Mouse (Mus musculus) myocyte (in vitro differentiated cells): ENCODE data around the gene Upk1b. TPM values are rescaled to one million over a fixed set of nuclear protein-coding genes. Genes with fewer than 3 reads are reported as not detected.
A peak's percentile ranks its signal among the peaks of the same experiment; 100 is the strongest.

Experiments
- H3K27me3 ChIP-seq: one replicate; pipeline ENCODE4 v1.6.1; 2011; ENCODE audit not compliant: control insufficient read depth, insufficient read depth, insufficient read length
- H3K36me3 ChIP-seq: one replicate; pipeline ENCODE4 v1.6.1; 2011; ENCODE audit not compliant: control insufficient read depth, insufficient read depth
- H3K4me2 ChIP-seq: one replicate; pipeline ENCODE4 v1.6.1; 2011; ENCODE audit warnings: low read depth, control low read depth
- H3K4me3 ChIP-seq: one replicate; pipeline ENCODE4 v1.5.1; 2011; ENCODE audit warnings: mild to moderate bottlenecking, control low read depth, moderate library complexity
- H3K79me2 ChIP-seq: one replicate; pipeline ENCODE4 v1.6.1; 2011; ENCODE audit not compliant: control insufficient read depth, insufficient read depth
- H3ac ChIP-seq: one replicate; pipeline ENCODE4 v1.6.1; 2011; ENCODE audit not compliant: control insufficient read depth, insufficient read length
- CEBPB ChIP-seq: IDR thresholded peaks from 2 replicates; pipeline ENCODE4 v1.6.1; 2011; ENCODE audit warnings: mild to moderate bottlenecking, moderate library complexity; ENCODE audit not compliant: poor library complexity, insufficient read depth, severe bottlenecking
- E2F4 ChIP-seq: IDR thresholded peaks from one replicate; pipeline ENCODE4 v1.6.1; 2011; ENCODE audit warnings: mild to moderate bottlenecking, control low read depth, moderate library complexity; ENCODE audit not compliant: insufficient read depth
- MAX ChIP-seq: IDR thresholded peaks from one replicate; pipeline ENCODE4 v1.6.1; 2011; ENCODE audit warnings: low read depth, mild to moderate bottlenecking, control low read depth
- MYOD1 ChIP-seq, 3 experiments: IDR thresholded peaks; one replicate each; pipeline ENCODE4 v1.6.1; 2011; ENCODE audit warnings: control low read depth in 2 of 3, low read depth in 2 of 3, mild to moderate bottlenecking in 2 of 3, moderate library complexity in 1 of 3; ENCODE audit not compliant: insufficient read length in 2 of 3, control insufficient read depth in 1 of 3
- MYOG ChIP-seq, 3 experiments: IDR thresholded peaks; one replicate each; pipeline ENCODE4 v1.6.1; 2011; ENCODE audit warnings: control low read depth in 2 of 3, low read depth in 2 of 3, mild to moderate bottlenecking in 2 of 3; ENCODE audit not compliant: insufficient read length in 2 of 3, control insufficient read depth in 1 of 3, insufficient read depth in 1 of 3
- POLR2A ChIP-seq: IDR thresholded peaks from one replicate; pipeline ENCODE4 v1.6.1; 2011; ENCODE audit warnings: low read depth, mild to moderate bottlenecking, control low read depth, moderate library complexity; ENCODE audit not compliant: insufficient read length
- POLR2AphosphoS2 ChIP-seq: IDR thresholded peaks from one replicate; pipeline ENCODE4 v1.6.1; 2011; ENCODE audit warnings: low read depth, control low read depth; ENCODE audit not compliant: insufficient read length
- REST ChIP-seq: IDR thresholded peaks from one replicate; pipeline ENCODE4 v1.6.1; 2011; ENCODE audit warnings: mild to moderate bottlenecking, control low read depth, moderate library complexity; ENCODE audit not compliant: insufficient read depth, insufficient read length
- SRF ChIP-seq: IDR thresholded peaks from one replicate; pipeline ENCODE4 v1.6.1; 2011; ENCODE audit warnings: low read depth; ENCODE audit not compliant: control insufficient read depth, insufficient read length
- TCF12 ChIP-seq: IDR thresholded peaks from one replicate; pipeline ENCODE4 v1.6.1; 2011; ENCODE audit warnings: mild to moderate bottlenecking, control low read depth; ENCODE audit not compliant: poor library complexity, insufficient read depth, severe bottlenecking
- TCF3 ChIP-seq: IDR thresholded peaks from one replicate; pipeline ENCODE4 v1.6.1; 2011; ENCODE audit warnings: low read depth, control low read depth; ENCODE audit not compliant: insufficient read length
- USF1 ChIP-seq: IDR thresholded peaks from one replicate; pipeline ENCODE4 v1.6.1; 2011; ENCODE audit warnings: low read depth, mild to moderate bottlenecking, control low read depth, moderate library complexity
- polyA plus RNA-seq: library from polyadenylated mRNA; unstranded; fragments of >200 nt; fragmentation: generic; extraction: Trizol; gene quantifications from one replicate; pipeline ENCODE4 v1.2.1, GENCODE M21; 2012; ENCODE audit warnings: missing spikeins

The Upk1b gene
- polyA plus RNA-seq, 1 experiment = 0.44 TPM

- no peak overlapping the region for H3K4me2 ChIP-seq
- no peak overlapping the region for H3K4me3 ChIP-seq
These were observed 27.1 kb downstream of the Upk1b start for GRCm38 (mm10) chr16:38772906-38773496.

GRCm38 (mm10) chr16:38771145-38771544 is 29.0 kb downstream of the Upk1b start:
- H3K4me2 ChIP-seq = no peak overlapping the region
- H3K36me3 ChIP-seq = no peaks in the 10 kb centered on the region
- no peak overlapping the region for H3ac ChIP-seq
- no peak for TF ChIP-seq SRF
- peak; percentile 44 for TF ChIP-seq TCF12
- TF ChIP-seq USF1 = no peak
- no peak for TF ChIP-seq E2F4
- no peak for TF ChIP-seq MAX
- TF ChIP-seq REST = no peak
- TF ChIP-seq MYOD1 (IDR thresholded peaks at IDR 0.05; ENCODE audit: control insufficient read depth in 1 of 3, insufficient read length in 2 of 3, low read depth in 2 of 3) = peak in 2 of 3 experiments; percentile 49 to 58
- no peak for TF ChIP-seq POLR2A
- TF ChIP-seq CEBPB = no peak
- TF ChIP-seq TCF3 = peak; percentile 22
- TF ChIP-seq MYOG (IDR thresholded peaks at IDR 0.05; ENCODE audit: control insufficient read depth in 1 of 3, insufficient read depth in 1 of 3, insufficient read length in 2 of 3, low read depth in 2 of 3) = peak in 2 of 3 experiments; percentile 39 to 62
- no peak for TF ChIP-seq POLR2AphosphoS2
- H3K79me2 ChIP-seq = no peaks in the 10 kb centered on the region
- no peaks in the 10 kb centered on the region for H3K27me3 ChIP-seq
- H3K4me3 ChIP-seq = no peak overlapping the region

More at GRCm38 (mm10) chr16:38772906-38773496, 27.1 kb downstream of the Upk1b start:
- TF ChIP-seq TCF3 = no peak
- Histone ChIP-seq H3K36me3 (no peaks in the 10 kb centered on the region), H3K27me3 (no peaks in the 10 kb centered on the region), H3K79me2 (no peaks in the 10 kb centered on the region), H3ac (no peak overlapping the region)

DNA sequence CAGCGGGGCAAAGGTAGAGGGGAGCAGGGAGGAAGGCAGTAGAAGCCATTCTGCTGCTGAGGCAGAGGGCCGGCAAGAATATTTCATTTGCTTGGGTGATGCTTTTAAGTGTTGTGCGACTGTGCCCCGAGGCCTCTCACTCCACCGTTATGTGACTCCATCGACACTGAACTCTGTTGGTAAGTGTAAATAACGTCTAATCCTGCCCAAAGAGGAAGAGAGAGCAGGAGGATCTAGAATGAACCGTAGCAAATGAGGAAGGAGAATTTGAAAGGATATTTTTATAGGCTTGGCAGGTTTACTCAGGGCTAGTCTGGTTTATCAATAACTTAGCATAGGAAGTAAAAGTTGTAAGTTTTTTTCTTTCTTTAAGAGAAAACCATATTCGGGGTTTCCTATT is 30.6 kb downstream of the Upk1b start:
- no peak for TF ChIP-seq USF1
- TF ChIP-seq POLR2A = no peak
- no peak for TF ChIP-seq POLR2AphosphoS2
- TF ChIP-seq TCF12 = no peak
- no peak for TF ChIP-seq SRF
- no peak for TF ChIP-seq REST
- TF ChIP-seq CEBPB = no peak
- no peak for TF ChIP-seq MYOG (IDR thresholded peaks at IDR 0.05; ENCODE audit: control insufficient read depth in 1 of 3, insufficient read depth in 1 of 3, insufficient read length in 2 of 3, low read depth in 2 of 3)
- Histone ChIP-seq H3K4me2 (no peak overlapping the region), H3K36me3 (no peaks in the 10 kb centered on the region), H3K4me3 (no peak overlapping the region), H3ac (no peak overlapping the region), H3K27me3 (no peaks in the 10 kb centered on the region), H3K79me2 (no peaks in the 10 kb centered on the region)

- no peaks in the 10 kb centered on the region for H3K79me2 ChIP-seq
- TF ChIP-seq POLR2A = no peak
- no peak for TF ChIP-seq USF1
- no peak for TF ChIP-seq MAX
- no peak for TF ChIP-seq MYOD1 (IDR thresholded peaks at IDR 0.05; ENCODE audit: control insufficient read depth in 1 of 3, insufficient read length in 2 of 3, low read depth in 2 of 3)
- no peak for TF ChIP-seq TCF12
- TF ChIP-seq SRF = no peak
- H3K27me3 ChIP-seq = no peaks in the 10 kb centered on the region
- no peak overlapping the region for H3ac ChIP-seq
- H3K36me3 ChIP-seq = no peaks in the 10 kb centered on the region
- H3K4me3 ChIP-seq = no peak overlapping the region
- no peak overlapping the region for H3K4me2 ChIP-seq
These were observed 31.7 kb downstream of the Upk1b start for GRCm38 (mm10) chr16:38768386-38768785.

GRCm38 (mm10) chr16:38767761-38768160 is 32.4 kb downstream of the Upk1b start:
- Histone ChIP-seq H3K4me3 (no peak overlapping the region), H3ac (no peak overlapping the region), H3K4me2 (no peak overlapping the region), H3K27me3 (no peaks in the 10 kb centered on the region), H3K36me3 (no peaks in the 10 kb centered on the region), H3K79me2 (no peaks in the 10 kb centered on the region)
- no peak for TF ChIP-seq POLR2AphosphoS2
- TF ChIP-seq MYOG (IDR thresholded peaks at IDR 0.05; ENCODE audit: control insufficient read depth in 1 of 3, insufficient read depth in 1 of 3, insufficient read length in 2 of 3, low read depth in 2 of 3) = no peak
- TF ChIP-seq TCF12 = no peak
- no peak for TF ChIP-seq POLR2A
- TF ChIP-seq CEBPB = no peak
- TF ChIP-seq REST = no peak
- no peak for TF ChIP-seq MYOD1 (IDR thresholded peaks at IDR 0.05; ENCODE audit: control insufficient read depth in 1 of 3, insufficient read length in 2 of 3, low read depth in 2 of 3)
- TF ChIP-seq TCF3 = no peak
- TF ChIP-seq USF1 = no peak
- no peak for TF ChIP-seq SRF
- TF ChIP-seq E2F4 = no peak
